Mouse (Mus musculus) brain, embryonic 14.5 days (tissue): ENCODE measurements around the gene Lrrc75a.

Source experiments
- CTCF ChIP-seq: fragments of 200-500 bp; IDR thresholded peaks from 2 replicates; pipeline ENCODE4 v1.5.1; 2012; ENCODE audit warnings: inconsistent platforms, mild to moderate bottlenecking, moderate library complexity, borderline replicate concordance; ENCODE audit not compliant: insufficient read depth, insufficient read length; ENCODE audit errors: extremely low read depth
- POLR2A ChIP-seq: fragments of 200-500 bp; IDR thresholded peaks from 2 replicates; pipeline ENCODE4 v1.6.1; 2012; ENCODE audit warnings: mild to moderate bottlenecking, inconsistent platforms, borderline replicate concordance; ENCODE audit not compliant: poor library complexity, insufficient read depth, insufficient read length, severe bottlenecking; ENCODE audit errors: extremely low read depth

DNA sequence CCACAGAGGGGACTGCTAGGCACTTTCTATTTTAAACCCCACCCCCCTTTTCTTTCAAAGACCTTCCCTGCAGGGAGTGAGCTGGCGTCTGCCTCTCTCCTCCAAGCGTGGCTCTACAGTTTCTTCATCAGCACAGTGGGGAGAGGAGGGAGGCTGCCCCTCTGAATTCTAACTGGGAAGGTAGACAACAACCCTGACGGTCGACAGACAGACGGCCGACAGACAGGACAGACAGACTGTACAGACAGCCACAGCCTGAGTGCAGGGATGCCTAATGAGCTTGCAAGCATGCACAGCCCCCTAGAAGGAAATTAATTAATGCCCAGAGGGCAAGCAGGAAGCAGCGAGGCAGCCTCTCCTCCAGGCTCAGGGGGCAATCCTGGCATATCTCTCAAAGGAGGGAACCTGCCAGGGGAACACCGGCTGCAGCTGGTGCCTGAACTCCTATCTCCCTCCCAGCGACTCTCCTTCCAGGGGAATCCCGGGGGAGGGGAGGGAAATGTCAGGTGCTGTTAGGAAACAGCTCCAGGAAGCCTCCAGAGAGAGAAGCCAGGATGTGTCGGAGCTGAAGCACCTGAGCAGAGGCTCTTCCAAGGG lies 18.0 kb downstream of the Lrrc75a start:
- no peak for TF ChIP-seq POLR2A
- no peak for TF ChIP-seq CTCF
